16 mouse cellular contexts compared by ENCODE assay signal in the genomic region with DNA sequence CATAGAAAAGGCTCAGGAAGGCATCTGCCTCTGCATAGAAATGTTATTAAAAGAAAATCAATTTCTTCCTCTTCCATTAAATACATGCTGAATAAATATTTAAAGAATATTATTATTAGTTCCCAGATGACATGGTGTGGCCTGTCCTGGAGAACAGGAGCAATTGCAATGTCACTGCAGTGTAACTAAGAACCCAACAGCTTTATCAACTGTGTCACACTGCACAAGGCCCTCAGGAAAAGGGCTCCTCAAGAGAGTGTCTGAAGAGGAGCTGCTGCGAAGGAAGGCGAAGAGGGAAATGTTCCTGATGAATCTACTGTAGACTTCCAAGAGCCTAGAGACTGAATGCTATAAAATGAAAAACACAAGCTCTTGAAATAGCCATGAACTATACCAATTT. TPM values are rescaled to one million over a fixed set of nuclear protein-coding genes. Genes with fewer than 3 reads are reported as not detected.
DNase-seq lines count a peak whose midpoint lies in the region; ATAC-seq lines count a peak whose summit lies in the region.
"Had no signal": no experiment of that assay in that cellular context is flagged by ENCODE, and none has a peak within 500 bp of the region (broad histone marks: within the 10 kb centered on the region; RNA-seq: fewer than 3 reads in every experiment).

No protein-coding gene starts in this region.

- DNase-seq in frontal cortex, postnatal 36 days (ENCODE audit: low spot score in 2 of 2) = no peak
- no peak for DNase-seq in heart, postnatal 25 days (ENCODE audit: low spot score)
- DNase-seq in liver, embryonic 13.5 days = no peak
- no peak for DNase-seq in thymus, postnatal 36 days
- DNase-seq: gastrocnemius, postnatal 10 days; gastrocnemius, postnatal 36 days had no signal

- WGBS in heart, embryonic 15.5 days = 67% methylated on average over 2 of the region's 2 CpGs
- WGBS in liver, embryonic 13.5 days (ENCODE audit: insufficient replicate concordance) = 42% methylated on average over 2 of the region's 2 CpGs
- WGBS in liver, embryonic 12.5 days (ENCODE audit: insufficient replicate concordance) = 47% methylated on average over 2 of the region's 2 CpGs

- no peak overlapping the region for H3K4me3 ChIP-seq in heart, embryonic 15.5 days
- H3K4me3 ChIP-seq in liver, embryonic 13.5 days (replicated peaks) = no peak overlapping the region
- H3K4me3 ChIP-seq in liver, embryonic 12.5 days = no peak overlapping the region
- H3K4me3 ChIP-seq: forebrain, embryonic 10.5 days; forebrain, embryonic 13.5 days; heart, embryonic 13.5 days; hindbrain, embryonic 12.5 days; hindbrain, embryonic 15.5 days had no signal

- intact Hi-C loops in heart, postnatal 25 days (cut with DNase I) = no loop called here

- no peaks in the 10 kb centered on the region for H3K36me3 ChIP-seq in heart, embryonic 15.5 days
- H3K36me3 ChIP-seq in liver, embryonic 13.5 days = no peaks in the 10 kb centered on the region
- H3K36me3 ChIP-seq in liver, embryonic 12.5 days = no peaks in the 10 kb centered on the region
- H3K36me3 ChIP-seq: heart, embryonic 13.5 days; hindbrain, embryonic 12.5 days; hindbrain, embryonic 15.5 days had no signal

- H3K4me1 ChIP-seq in heart, embryonic 15.5 days (replicated peaks) = peaks cover 31% of the 10 kb centered on the region
- H3K4me1 ChIP-seq in liver, embryonic 13.5 days (replicated peaks) = peaks cover 30% of the 10 kb centered on the region; the same call in 1 of the 2 replicates
- peaks cover 38% of the 10 kb centered on the region for H3K4me1 ChIP-seq in liver, embryonic 12.5 days

- no peak overlapping the region for H3K4me2 ChIP-seq in heart, embryonic 15.5 days
- H3K4me2 ChIP-seq in liver, embryonic 13.5 days = no peak overlapping the region
- H3K4me2 ChIP-seq in liver, embryonic 12.5 days = no peak overlapping the region
- H3K4me2 ChIP-seq: forebrain, embryonic 13.5 days; hindbrain, embryonic 12.5 days; hindbrain, embryonic 15.5 days had no signal

- ATAC-seq in frontal cortex, adult (ENCODE audit: low TSS enrichment) = 0 out of 2 replicates have a peak, but pooled peaks have one; percentile 26
- no peak for ATAC-seq in heart, embryonic 15.5 days (replicated peaks; ENCODE audit: insufficient number of reproducible peaks, insufficient read depth, low FRiP score, low read depth)
- peak; percentile 48; the same call in 1 of the 2 replicates for ATAC-seq in liver, embryonic 13.5 days (ENCODE audit: low read depth)
- no peak for ATAC-seq in liver, embryonic 12.5 days
- ATAC-seq: forebrain, embryonic 13.5 days; forebrain, embryonic 16.5 days; Patski had no signal

- 0 out of 2 replicates have a peak overlapping the region, but pooled peaks have one; percentile 66 for H3K27ac ChIP-seq in heart, embryonic 15.5 days
- no peak overlapping the region for H3K27ac ChIP-seq in liver, embryonic 13.5 days
- no peak overlapping the region for H3K27ac ChIP-seq in liver, embryonic 12.5 days
- H3K27ac ChIP-seq: forebrain, embryonic 10.5 days; forebrain, embryonic 13.5 days; hindbrain, embryonic 12.5 days; hindbrain, embryonic 15.5 days had no signal

- H3K9ac ChIP-seq in heart, embryonic 15.5 days = no peak overlapping the region
- no peak overlapping the region for H3K9ac ChIP-seq in liver, embryonic 13.5 days
- H3K9ac ChIP-seq in liver, embryonic 12.5 days = no peak overlapping the region
- H3K9ac ChIP-seq: forebrain, embryonic 13.5 days; heart, embryonic 13.5 days; hindbrain, embryonic 12.5 days; hindbrain, embryonic 15.5 days had no signal

- H3K27me3 ChIP-seq in heart, embryonic 15.5 days = no peaks in the 10 kb centered on the region
- no peaks in the 10 kb centered on the region for H3K27me3 ChIP-seq in liver, embryonic 13.5 days
- H3K27me3 ChIP-seq in liver, embryonic 12.5 days (replicated peaks) = no peaks in the 10 kb centered on the region
- H3K27me3 ChIP-seq: forebrain, embryonic 13.5 days; heart, embryonic 13.5 days; hindbrain, embryonic 12.5 days; hindbrain, embryonic 15.5 days; Patski had no signal

- H3K9me3 ChIP-seq in heart, embryonic 15.5 days (replicated peaks) = 0 out of 2 replicates have a peak, but pooled peaks cover 3% of the 10 kb centered on the region
- H3K9me3 ChIP-seq in liver, embryonic 13.5 days (replicated peaks) = no peaks in the 10 kb centered on the region
- no peaks in the 10 kb centered on the region for H3K9me3 ChIP-seq in liver, embryonic 12.5 days (replicated peaks)
- H3K9me3 ChIP-seq: forebrain, embryonic 10.5 days; forebrain, embryonic 13.5 days; heart, embryonic 13.5 days; hindbrain, embryonic 12.5 days; hindbrain, embryonic 15.5 days had no signal

RNA-seq across cellular contexts. Expression of a gene that starts 18.7 kb away (rescaled TPM):
- polyA plus RNA-seq in heart, embryonic 15.5 days (2015; fragmentation: Nextera tagmentation; extraction: Ambion mirVana) = 65.5 and 67.6 TPM in 2 replicates
- total RNA-seq in heart, postnatal 25 days (2021) = 10 to 100 TPM; 89.6 to 99.7 TPM
- 18.5 and 21.0 TPM in 2 replicates for polyA plus RNA-seq in liver, embryonic 13.5 days (2015; fragmentation: Nextera tagmentation; extraction: Ambion mirVana)
- 34.0 and 36.3 TPM in 2 replicates for polyA plus RNA-seq in liver, embryonic 12.5 days (2016; fragmentation: Nextera tagmentation; extraction: Ambion mirVana)

Comparison
In these comparisons a context has a peak if more than half of its experiments do, and no peak if none do; other contexts are left out.
1. ATAC-seq: peak in frontal cortex, adult (single experiment) and liver, embryonic 13.5 days (single experiment); none in heart, embryonic 15.5 days (single experiment) and liver, embryonic 12.5 days (single experiment).